Mouse (Mus musculus) limb, embryonic 12.5 days (tissue): ENCODE data around the gene Gm2001. TPM values are rescaled to one million over a fixed set of nuclear protein-coding genes. Genes with fewer than 3 reads are reported as not detected.
A peak's percentile ranks its signal among the peaks of the same experiment; 100 is the strongest.
"Not testable (repeated sequence)": the region's sequence is repeated elsewhere in the genome, so short reads cannot be mapped to it uniquely, and the experiment has no call there.

ENCODE experiments used
- ATAC-seq: fragments of 200-750 bp; cut with Nextera tagmentation; 2 replicates; pipeline ENCODE4 v1.8.0; 2017; ENCODE audit warnings: low read depth, moderate TSS enrichment; ENCODE audit not compliant: insufficient number of reproducible peaks, insufficient read depth, low FRiP score, low TSS enrichment
- H3K27ac ChIP-seq: fragments of 300-500 bp; sonication (generic); 2 replicates; pipeline ENCODE4 v1.5.1; 2016; ENCODE audit warnings: mild to moderate bottlenecking, moderate library complexity
- H3K27me3 ChIP-seq: fragments of 300-500 bp; sonication (generic); 2 replicates; pipeline ENCODE4 v1.6.1; 2016; ENCODE audit warnings: mild to moderate bottlenecking, moderate library complexity
- H3K36me3 ChIP-seq: fragments of 300-500 bp; sonication (generic); 2 replicates; pipeline ENCODE4 v1.6.1; 2016; ENCODE audit warnings: mild to moderate bottlenecking, moderate library complexity
- H3K4me1 ChIP-seq: fragments of 300-500 bp; sonication (generic); replicated peaks from 2 replicates; pipeline ENCODE4 v1.6.1; 2016
- H3K4me2 ChIP-seq: fragments of 300-500 bp; sonication (generic); 2 replicates; pipeline ENCODE4 v1.6.1; 2016; ENCODE audit warnings: mild to moderate bottlenecking, moderate library complexity
- H3K4me3 ChIP-seq: fragments of 300-500 bp; sonication (generic); replicated peaks from 2 replicates; pipeline ENCODE4 v1.5.1; 2016; ENCODE audit warnings: mild to moderate bottlenecking
- H3K9ac ChIP-seq: fragments of 300-500 bp; sonication (generic); replicated peaks from 2 replicates; pipeline ENCODE4 v1.6.1; 2016; ENCODE audit warnings: mild to moderate bottlenecking, moderate library complexity
- H3K9me3 ChIP-seq: fragments of 300-500 bp; sonication (generic); 2 replicates; pipeline ENCODE4 v1.6.1; 2016; ENCODE audit warnings: mild to moderate bottlenecking, moderate library complexity
- WGBS: fragments of 180-500 bp; shearing (Covaris S2); methylation state at CpG from one replicate; pipeline ENCODE4 v1.1.7; 2016; 5-methylcytosine and 5-hydroxymethylcytosine counted together
- polyA plus RNA-seq: library from polyadenylated mRNA; unstranded; fragments of >200 nt; fragmentation: Nextera tagmentation; extraction: Ambion mirVana; gene quantifications from 2 replicates; pipeline ENCODE4 v1.2.1, GENCODE M21; 2016

Gene Gm2001
- not detected in 2 replicates for polyA plus RNA-seq

GRCm38 (mm10) chr12:87842239-87842638 is at the start of gene Gm2001:
Gene Gm2001 (minus strand): TSS chr12:87842339.
- not testable (repeated sequence) for ATAC-seq, H3K9ac ChIP-seq, H3K27ac ChIP-seq, H3K27me3 ChIP-seq, H3K9me3 ChIP-seq, H3K4me3 ChIP-seq, H3K36me3 ChIP-seq, H3K4me1 ChIP-seq, H3K4me2 ChIP-seq
- 81% methylated on average over 2 of the region's 2 CpGs for WGBS

GRCm38 (mm10) chr12:87873772-87874171 is 31.6 kb upstream of the Gm2001 start, which contains the start of gene Gm2016:
Gene Gm2016 (plus strand): TSS chr12:87874072.
- H3K27me3 ChIP-seq, H3K4me1 ChIP-seq, ATAC-seq, H3K36me3 ChIP-seq, H3K9me3 ChIP-seq, H3K27ac ChIP-seq, H3K4me3 ChIP-seq, H3K4me2 ChIP-seq, H3K9ac ChIP-seq: not testable (repeated sequence)
- WGBS, result 91% methylated on average over 5 of the region's 5 CpGs

GRCm38 (mm10) chr12:87864048-87864447 is 21.9 kb upstream of the Gm2001 start:
- 0 out of 2 replicates have a peak, but pooled peaks have one; percentile 44 for ATAC-seq
- not testable (repeated sequence) for H3K36me3 ChIP-seq, H3K9ac ChIP-seq, H3K27ac ChIP-seq, H3K4me1 ChIP-seq, H3K4me2 ChIP-seq, H3K27me3 ChIP-seq, H3K4me3 ChIP-seq
- WGBS, result 89% methylated on average over 2 of the region's 2 CpGs
- H3K9me3 ChIP-seq, result peaks cover 14% of the 10 kb centered on the region

GRCm38 (mm10) chr12:87863638-87864037 is 21.5 kb upstream of the Gm2001 start:
- not testable (repeated sequence) for H3K27me3 ChIP-seq, H3K36me3 ChIP-seq, H3K4me2 ChIP-seq, H3K9ac ChIP-seq, H3K27ac ChIP-seq, H3K4me1 ChIP-seq, ATAC-seq, H3K4me3 ChIP-seq
- WGBS, result 96% methylated on average over 10 of the region's 11 CpGs
- peaks cover 14% of the 10 kb centered on the region for H3K9me3 ChIP-seq

GRCm38 (mm10) chr12:87861740-87862692 is 19.9 kb upstream of the Gm2001 start:
- H3K4me1 ChIP-seq, ATAC-seq, H3K27ac ChIP-seq, H3K36me3 ChIP-seq, H3K27me3 ChIP-seq, H3K4me2 ChIP-seq, H3K9ac ChIP-seq, H3K4me3 ChIP-seq: not testable (repeated sequence)
- peaks cover 14% of the 10 kb centered on the region for H3K9me3 ChIP-seq
- 84% methylated on average over 23 of the region's 23 CpGs for WGBS

- H3K36me3 ChIP-seq, H3K27ac ChIP-seq, H3K4me3 ChIP-seq, H3K27me3 ChIP-seq, H3K9me3 ChIP-seq, H3K4me2 ChIP-seq, H3K9ac ChIP-seq, H3K4me1 ChIP-seq: not testable (repeated sequence)
- 92% methylated on average over 1 of the region's 1 CpGs for WGBS
- ATAC-seq, result 0 out of 2 replicates have a peak, but pooled peaks have one; percentile 28
Measured at GRCm38 (mm10) chr12:87856067-87856466, 13.9 kb upstream of the Gm2001 start.

GRCm38 (mm10) chr12:87850657-87851056 is 8.5 kb upstream of the Gm2001 start:
- H3K27me3 ChIP-seq, H3K4me2 ChIP-seq, H3K36me3 ChIP-seq, H3K9ac ChIP-seq, H3K4me3 ChIP-seq, H3K4me1 ChIP-seq, ATAC-seq, H3K9me3 ChIP-seq, H3K27ac ChIP-seq: not testable (repeated sequence)
- no CpG with 5 or more reads among the region's 2 CpGs for WGBS

- not testable (repeated sequence) for H3K27ac ChIP-seq, H3K4me1 ChIP-seq, H3K27me3 ChIP-seq, H3K36me3 ChIP-seq, H3K9ac ChIP-seq, H3K9me3 ChIP-seq, ATAC-seq, H3K4me2 ChIP-seq, H3K4me3 ChIP-seq
- 79% methylated on average over 6 of the region's 6 CpGs for WGBS
Measured at GRCm38 (mm10) chr12:87816277-87816676, 25.9 kb downstream of the Gm2001 start, which contains the start of gene BB287469. Gene BB287469 (plus strand): TSS chr12:87816577.

- not testable (repeated sequence) for H3K9ac ChIP-seq, H3K27ac ChIP-seq, H3K27me3 ChIP-seq, ATAC-seq, H3K4me3 ChIP-seq, H3K36me3 ChIP-seq, H3K4me1 ChIP-seq, H3K9me3 ChIP-seq, H3K4me2 ChIP-seq
- 86% methylated on average over 5 of the region's 5 CpGs for WGBS
Measured at GRCm38 (mm10) chr12:87797971-87798370, 44.2 kb downstream of the Gm2001 start.

GRCm38 (mm10) chr12:87795212-87795611 is 46.9 kb downstream of the Gm2001 start, which contains the start of gene Gm21936:
Gene Gm21936 (plus strand): TSS chr12:87795512.
- ATAC-seq, H3K27me3 ChIP-seq, H3K9ac ChIP-seq, H3K36me3 ChIP-seq, H3K4me2 ChIP-seq, H3K4me3 ChIP-seq, H3K27ac ChIP-seq, H3K4me1 ChIP-seq, H3K9me3 ChIP-seq: not testable (repeated sequence)
- WGBS, result 82% methylated on average over 1 of the region's 1 CpGs
